Comparison of ENCODE assay signal across 31 mouse cellular contexts in genomic region chr2:92841626-92842025, GRCm38 (mm10).
A peak's percentile ranks its signal among the peaks of the same experiment; 100 is the strongest.
DNase-seq lines count a peak whose midpoint lies in the region; ATAC-seq lines count a peak whose summit lies in the region.
"Had no signal": no experiment of that assay in that cellular context is flagged by ENCODE, and none has a peak within 500 bp of the region (broad histone marks: within the 10 kb centered on the region; RNA-seq: fewer than 3 reads in every experiment).

No protein-coding gene starts in this region.

- H3K4me1 ChIP-seq in kidney, embryonic 14.5 days (ENCODE audit: control insufficient read depth, insufficient read depth, low read length): peaks cover 4% of the 10 kb centered on the region; the same call in 1 of the 2 replicates
- peaks cover 39% of the 10 kb centered on the region for H3K4me1 ChIP-seq in kidney, embryonic 15.5 days
- H3K4me1 ChIP-seq: liver, embryonic 12.5 days; megakaryocyte, embryonic 14.5 days had no signal

- no peak overlapping the region for H3K9ac ChIP-seq in kidney, embryonic 14.5 days (ENCODE audit: low read depth, low read length)
- H3K9ac ChIP-seq in kidney, embryonic 15.5 days: no peak overlapping the region
- H3K9ac ChIP-seq: embryonic facial prominence, embryonic 15.5 days; forebrain, embryonic 12.5 days; forebrain, postnatal 0 days; heart, embryonic 12.5 days; hindbrain, embryonic 14.5 days; limb, embryonic 13.5 days; liver, embryonic 12.5 days; midbrain, embryonic 13.5 days; neural tube, embryonic 13.5 days had no signal

- no peak for ATAC-seq in kidney, embryonic 14.5 days (ENCODE audit: low FRiP score, low TSS enrichment)
- 0 out of 2 replicates have a peak, but pooled peaks have one; percentile 26 for ATAC-seq in kidney, embryonic 15.5 days (replicated peaks; ENCODE audit: low FRiP score)
- no peak for ATAC-seq in activated CD4-positive, CD25-positive, alpha-beta regulatory T cell, adult 4 months
- ATAC-seq: forebrain, postnatal 0 days; intestine, postnatal 0 days; liver, embryonic 12.5 days; lung, postnatal 0 days; midbrain, embryonic 13.5 days had no signal

- no peaks in the 10 kb centered on the region for H3K9me3 ChIP-seq in kidney, embryonic 14.5 days (ENCODE audit: control insufficient read depth, low read length)
- H3K9me3 ChIP-seq in kidney, embryonic 15.5 days (replicated peaks): no peaks in the 10 kb centered on the region
- H3K9me3 ChIP-seq: embryonic facial prominence, embryonic 10.5 days; embryonic facial prominence, embryonic 15.5 days; forebrain, embryonic 12.5 days; heart, embryonic 12.5 days; limb, embryonic 13.5 days; liver, embryonic 12.5 days; megakaryocyte, embryonic 14.5 days; midbrain, embryonic 13.5 days; neural tube, embryonic 13.5 days had no signal

- no peak overlapping the region for H3K4me3 ChIP-seq in kidney, embryonic 14.5 days (ENCODE audit: low read length)
- no peak overlapping the region for H3K4me3 ChIP-seq in kidney, embryonic 15.5 days (replicated peaks)
- H3K4me3 ChIP-seq: embryonic facial prominence, embryonic 10.5 days; embryonic facial prominence, embryonic 15.5 days; forebrain, embryonic 12.5 days; heart, embryonic 12.5 days; layer of hippocampus, adult 2 months; limb, embryonic 13.5 days; liver, embryonic 12.5 days; megakaryocyte, embryonic 14.5 days; midbrain, embryonic 13.5 days; neural tube, embryonic 13.5 days had no signal

- DNase-seq in kidney, adult 11 months: peak; percentile 9
- peak; percentile 88 for DNase-seq in A20 (ENCODE audit: low read depth, low spot score)
- peak; percentile 35 to 49 for DNase-seq in kidney, postnatal 36 days
- DNase-seq in adrenal gland, adult (ENCODE audit: inconsistent age in 2 of 2, low spot score in 1 of 2): no peak
- DNase-seq: adrenal gland, adult 2 months; cerebellum, adult 2 months; cerebellum, postnatal 14 days; forebrain, postnatal 0 days; gastrocnemius, postnatal 14 days; heart, adult 11 months; heart, postnatal 4 days; lung, adult 18-20 months; lung, postnatal 4 days; thymus, adult 18-20 months; thymus, postnatal 4 days had no signal

- H3K36me3 ChIP-seq in kidney, embryonic 14.5 days (ENCODE audit: control insufficient read depth, insufficient read depth, low read length): no peaks in the 10 kb centered on the region
- no peaks in the 10 kb centered on the region for H3K36me3 ChIP-seq in kidney, embryonic 15.5 days
- H3K36me3 ChIP-seq: embryonic facial prominence, embryonic 10.5 days; embryonic facial prominence, embryonic 15.5 days; forebrain, embryonic 12.5 days; heart, embryonic 12.5 days; limb, embryonic 13.5 days; liver, embryonic 12.5 days; midbrain, embryonic 13.5 days; neural tube, embryonic 13.5 days had no signal

- WGBS in kidney, embryonic 14.5 days: 55% methylated on average over 3 of the region's 3 CpGs
- 49% methylated on average over 3 of the region's 3 CpGs for WGBS in kidney, embryonic 15.5 days

- H3K4me2 ChIP-seq in kidney, embryonic 14.5 days (replicated peaks; ENCODE audit: low read depth, low read length): no peak overlapping the region
- H3K4me2 ChIP-seq in kidney, embryonic 15.5 days: no peak overlapping the region
- H3K4me2 ChIP-seq: embryonic facial prominence, embryonic 15.5 days; forebrain, embryonic 12.5 days; heart, embryonic 12.5 days; hindbrain, embryonic 14.5 days; limb, embryonic 13.5 days; liver, embryonic 12.5 days; midbrain, embryonic 13.5 days; neural tube, embryonic 13.5 days had no signal

- H3K27ac ChIP-seq in kidney, embryonic 14.5 days (ENCODE audit: low read depth, low read length): no peak overlapping the region
- no peak overlapping the region for H3K27ac ChIP-seq in kidney, embryonic 15.5 days
- H3K27ac ChIP-seq: embryonic facial prominence, embryonic 10.5 days; embryonic facial prominence, embryonic 15.5 days; forebrain, embryonic 12.5 days; hindbrain, embryonic 14.5 days; layer of hippocampus, adult 2 months; limb, embryonic 13.5 days; liver, embryonic 12.5 days; midbrain, embryonic 13.5 days; neural tube, embryonic 13.5 days had no signal

- no peaks in the 10 kb centered on the region for H3K27me3 ChIP-seq in kidney, embryonic 14.5 days (ENCODE audit: control insufficient read depth, insufficient read depth, low read length)
- 0 out of 2 replicates have a peak, but pooled peaks cover 5% of the 10 kb centered on the region for H3K27me3 ChIP-seq in kidney, embryonic 15.5 days
- H3K27me3 ChIP-seq: limb, embryonic 13.5 days had no signal

Comparison
In these comparisons a context has a peak if more than half of its experiments do, and no peak if none do; other contexts are left out.
1. DNase-seq: peak in kidney, adult 11 months (single experiment), A20 (single experiment) and kidney, postnatal 36 days (2 of 2); none in adrenal gland, adult (0 of 2).